Mouse (Mus musculus): Measurements from ENCODE around the gene Spef2. TPM values are rescaled to one million over a fixed set of nuclear protein-coding genes. Genes with fewer than 3 reads are reported as not detected.
"Not testable (repeated sequence)": the region's sequence is repeated elsewhere in the genome, so short reads cannot be mapped to it uniquely, and the experiment has no call there.

Gene Spef2
- total and polyA plus RNA-seq, 2 experiments from 2014 or later, result 1.6 to 2.3 TPM

DNA sequence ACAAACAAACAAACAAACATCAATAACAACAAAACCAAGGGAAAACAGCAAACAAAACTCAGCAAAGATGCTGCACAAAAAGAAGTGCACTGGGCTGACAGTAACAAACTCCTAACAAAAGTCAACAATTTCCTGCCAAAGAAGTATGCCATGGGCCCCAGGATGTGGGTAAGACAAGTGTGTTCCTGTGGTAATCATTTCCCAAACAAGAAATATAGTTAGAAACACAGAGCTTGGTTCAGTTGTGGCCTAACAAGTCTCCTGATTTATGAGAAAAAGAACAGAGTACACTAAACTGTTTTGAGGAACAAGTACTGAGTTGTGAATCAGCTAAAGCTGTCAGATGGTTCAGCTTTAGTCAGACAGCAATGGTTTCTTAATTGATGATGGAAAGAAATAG is 46.8 kb downstream of the Spef2 start:
- TF ChIP-seq CTCF (IDR thresholded peaks at IDR 0.05; ENCODE audit: low read depth), result no peak
- Histone ChIP-seq H3K9me3 (ENCODE audit: low read length) (no peaks in the 10 kb centered on the region), H3K4me2 (ENCODE audit: low read depth) (no peak overlapping the region), H3K27me3 (ENCODE audit: insufficient read depth, low read length) (no peaks in the 10 kb centered on the region), H3K4me1 (ENCODE audit: insufficient read depth) (no peaks in the 10 kb centered on the region), H3K9ac (no peak overlapping the region), H3K27ac (ENCODE audit: low read depth, low read length) (no peak overlapping the region), H3K36me3 (ENCODE audit: insufficient read depth) (no peaks in the 10 kb centered on the region), H3K4me3 (ENCODE audit: low read depth, low read length) (no peak overlapping the region)
- DNase-seq (no peak), ATAC-seq (no peak)

DNA sequence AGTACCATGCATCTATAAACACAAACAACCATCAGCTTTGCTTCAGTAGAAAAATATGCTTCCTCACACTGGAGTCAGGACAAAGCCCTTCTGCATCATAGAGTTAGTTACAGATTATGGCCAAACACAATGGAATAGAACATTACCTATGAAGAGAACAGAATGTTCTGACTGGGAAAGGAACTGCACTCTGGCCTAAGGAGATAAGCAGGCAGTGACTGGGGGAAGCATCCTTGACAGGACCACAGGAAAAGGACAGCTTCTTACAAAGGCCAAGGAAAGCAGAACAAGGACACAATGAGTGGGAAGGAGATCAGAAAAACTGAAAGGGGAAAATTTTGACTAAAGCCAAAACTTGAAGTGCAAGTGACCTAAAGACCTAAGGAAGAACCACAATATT is 56.9 kb downstream of the Spef2 start:
- no peaks in the 10 kb centered on the region for H3K27me3 ChIP-seq (ENCODE audit: insufficient read depth, low read length)
- no peaks in the 10 kb centered on the region for H3K9me3 ChIP-seq (ENCODE audit: low read length)
- no peaks in the 10 kb centered on the region for H3K36me3 ChIP-seq (ENCODE audit: insufficient read depth)
- no peak overlapping the region for H3K4me2 ChIP-seq (ENCODE audit: low read depth)
- no peak overlapping the region for H3K9ac ChIP-seq
- no peak overlapping the region for H3K27ac ChIP-seq (ENCODE audit: low read depth, low read length)
- ATAC-seq (no peak), DNase-seq (no peak)
- H3K4me1 ChIP-seq (ENCODE audit: insufficient read depth), result no peaks in the 10 kb centered on the region
- no peak overlapping the region for H3K4me3 ChIP-seq (ENCODE audit: low read depth, low read length)
- TF ChIP-seq CTCF (IDR thresholded peaks at IDR 0.05; ENCODE audit: low read depth), result no peak

DNA sequence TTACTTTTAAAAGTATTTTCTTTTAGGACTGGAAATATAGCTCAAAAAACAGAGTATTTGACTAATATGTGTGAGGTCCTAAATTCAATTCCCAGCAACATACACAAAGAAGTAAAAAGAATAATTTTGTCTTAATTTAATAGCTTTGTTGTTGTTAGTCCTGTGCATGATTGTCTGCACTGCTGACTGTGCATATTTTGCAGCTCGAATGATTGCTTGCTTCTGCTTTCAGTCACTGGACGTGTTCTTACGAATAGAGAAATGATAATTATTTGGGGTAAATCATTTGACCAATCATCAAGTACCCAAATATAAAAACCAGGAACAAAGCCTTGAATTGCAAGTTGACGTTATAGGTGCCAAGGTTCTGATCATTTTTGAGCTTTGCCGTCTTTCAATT is 57.8 kb downstream of the Spef2 start:
- H3K9ac ChIP-seq, result no peak overlapping the region

DNA sequence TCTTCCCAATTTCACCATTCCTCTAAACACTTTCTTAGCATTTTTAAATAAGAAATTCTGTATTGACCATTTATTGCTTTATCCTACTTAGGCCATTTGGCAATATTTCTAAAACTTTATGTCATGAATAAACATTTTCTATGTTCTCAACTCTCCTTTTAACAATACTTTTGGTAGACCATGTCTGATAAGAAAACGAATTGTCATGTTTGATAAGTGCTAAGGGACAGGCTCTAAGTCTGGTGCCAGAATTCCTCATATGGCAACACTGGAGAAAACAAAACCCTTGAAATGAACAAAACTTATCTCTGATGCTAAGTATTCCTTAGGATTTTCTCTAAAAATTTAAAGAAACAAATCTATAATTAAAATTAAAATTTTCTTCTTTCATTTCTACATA is 58.2 kb downstream of the Spef2 start:
- Histone ChIP-seq H3K27me3 (ENCODE audit: insufficient read depth, low read length) (no peaks in the 10 kb centered on the region), H3K4me3 (ENCODE audit: low read depth, low read length) (no peak overlapping the region), H3K27ac (ENCODE audit: low read depth, low read length) (no peak overlapping the region), H3K4me1 (ENCODE audit: insufficient read depth) (no peaks in the 10 kb centered on the region), H3K4me2 (ENCODE audit: low read depth) (no peak overlapping the region), H3K9me3 (ENCODE audit: low read length) (no peaks in the 10 kb centered on the region), H3K9ac (no peak overlapping the region), H3K36me3 (ENCODE audit: insufficient read depth) (no peaks in the 10 kb centered on the region)
- ATAC-seq, result no peak
- no peak for TF ChIP-seq CTCF (IDR thresholded peaks at IDR 0.05; ENCODE audit: low read depth)
- WGBS, result 70% methylated on average over 1 of the region's 1 CpGs
- DNase-seq, result no peak

More for the DNA sequence above, 57.8 kb downstream of the Spef2 start:
- DNase-seq (no peak), ATAC-seq (no peak)
- H3K27ac ChIP-seq (ENCODE audit: low read depth, low read length), result no peak overlapping the region
- no peaks in the 10 kb centered on the region for H3K36me3 ChIP-seq (ENCODE audit: insufficient read depth)
- H3K27me3 ChIP-seq (ENCODE audit: insufficient read depth, low read length), result no peaks in the 10 kb centered on the region
- no peaks in the 10 kb centered on the region for H3K9me3 ChIP-seq (ENCODE audit: low read length)
- no peaks in the 10 kb centered on the region for H3K4me1 ChIP-seq (ENCODE audit: insufficient read depth)
- H3K4me2 ChIP-seq (ENCODE audit: low read depth), result no peak overlapping the region
- 76% methylated on average over 5 of the region's 5 CpGs for WGBS
- no peak overlapping the region for H3K4me3 ChIP-seq (ENCODE audit: low read depth, low read length)
- TF ChIP-seq CTCF (IDR thresholded peaks at IDR 0.05; ENCODE audit: low read depth), result no peak

DNA sequence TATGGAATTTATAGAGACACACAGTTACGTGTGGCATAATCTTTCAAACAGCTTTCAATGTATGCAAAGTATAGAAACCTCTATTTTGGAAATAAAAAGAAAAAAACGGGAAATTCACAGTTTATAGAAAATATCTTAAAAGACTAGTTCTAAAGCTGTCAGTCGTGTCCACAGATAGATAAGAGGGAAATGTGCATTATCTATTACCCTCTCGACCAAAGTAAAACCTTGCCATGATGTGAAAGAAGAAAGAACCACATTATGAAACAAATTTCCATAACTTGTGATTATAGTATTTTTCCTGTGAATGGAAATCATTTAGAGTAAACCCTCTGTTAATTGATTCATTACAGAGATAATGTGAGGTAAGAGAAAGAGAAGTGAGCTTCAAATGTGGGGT is 65.2 kb downstream of the Spef2 start:
- Histone ChIP-seq H3K9ac (no peak overlapping the region), H3K4me3 (ENCODE audit: low read depth, low read length) (no peak overlapping the region), H3K4me2 (ENCODE audit: low read depth) (no peak overlapping the region), H3K27ac (ENCODE audit: low read depth, low read length) (no peak overlapping the region), H3K27me3 (ENCODE audit: insufficient read depth, low read length) (no peaks in the 10 kb centered on the region), H3K36me3 (ENCODE audit: insufficient read depth) (no peaks in the 10 kb centered on the region), H3K9me3 (ENCODE audit: low read length) (no peaks in the 10 kb centered on the region), H3K4me1 (ENCODE audit: insufficient read depth) (no peaks in the 10 kb centered on the region)
- ATAC-seq (no peak), DNase-seq (no peak)
- TF ChIP-seq CTCF (IDR thresholded peaks at IDR 0.05; ENCODE audit: low read depth), result no peak
- 83% methylated on average over 4 of the region's 4 CpGs for WGBS

DNA sequence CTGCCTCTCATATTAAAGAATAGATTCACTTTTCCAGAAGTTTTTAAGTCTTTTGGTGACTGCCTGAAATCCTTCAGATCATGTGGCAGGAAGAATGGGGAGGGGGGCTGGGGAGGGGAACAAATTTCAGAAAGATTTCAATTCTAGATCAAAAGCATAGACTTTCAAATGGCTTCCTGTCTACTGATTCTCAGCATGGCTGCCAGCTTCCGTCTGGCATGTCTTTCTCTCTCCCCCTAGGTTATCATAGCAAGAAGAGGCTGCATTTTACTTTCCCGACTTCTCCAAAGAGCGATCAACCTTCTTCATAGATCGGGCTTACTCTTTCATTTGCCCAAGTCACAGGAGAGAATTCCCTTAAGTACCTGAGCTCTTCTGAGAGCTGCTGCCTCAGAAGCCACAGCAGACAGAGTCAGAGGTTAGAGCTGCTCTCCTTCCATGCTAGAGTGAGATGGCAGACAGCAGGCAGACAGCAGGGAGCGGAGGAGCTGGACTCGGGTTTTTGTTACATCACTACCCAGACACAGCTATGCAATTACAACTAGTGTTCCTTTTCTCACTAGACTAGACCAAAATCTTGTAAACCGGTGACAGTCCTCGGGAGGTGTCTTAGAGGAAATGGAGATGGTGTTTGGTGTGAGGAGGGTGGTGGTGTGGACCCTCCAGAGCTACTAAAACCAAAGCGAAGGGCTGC is 71.2 kb downstream of the Spef2 start:
- no peak overlapping the region for H3K9ac ChIP-seq
- no peak overlapping the region for H3K27ac ChIP-seq (ENCODE audit: low read depth, low read length)
- ATAC-seq, result no peak
- 72% methylated on average over 9 of the region's 9 CpGs for WGBS
- no peak for DNase-seq
- no peaks in the 10 kb centered on the region for H3K9me3 ChIP-seq (ENCODE audit: low read length)
- TF ChIP-seq CTCF (IDR thresholded peaks at IDR 0.05; ENCODE audit: low read depth), result no peak
- no peaks in the 10 kb centered on the region for H3K4me1 ChIP-seq (ENCODE audit: insufficient read depth)
- no peaks in the 10 kb centered on the region for H3K36me3 ChIP-seq (ENCODE audit: insufficient read depth)
- H3K27me3 ChIP-seq (ENCODE audit: insufficient read depth, low read length), result no peaks in the 10 kb centered on the region
- no peak overlapping the region for H3K4me2 ChIP-seq (ENCODE audit: low read depth)
- no peak overlapping the region for H3K4me3 ChIP-seq (ENCODE audit: low read depth, low read length)

DNA sequence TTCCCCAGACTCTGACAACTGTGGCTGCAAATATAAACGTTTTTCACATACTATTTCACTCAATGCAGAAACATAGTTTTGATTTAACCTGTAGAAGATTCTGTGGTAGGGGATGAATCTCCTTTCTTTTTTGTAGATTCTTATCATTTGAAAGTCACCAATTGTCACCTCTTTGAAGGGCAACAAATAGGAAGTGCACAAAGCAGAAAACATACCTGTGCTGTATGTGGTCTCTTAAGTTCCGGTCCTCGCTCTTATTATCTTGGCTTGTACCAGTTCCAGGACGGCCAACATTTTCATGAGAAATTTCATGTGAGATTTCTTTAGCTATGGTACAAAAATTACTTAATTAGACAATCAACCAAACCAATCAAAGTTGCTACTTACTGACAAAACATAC is 80.1 kb downstream of the Spef2 start:
- 93% methylated on average over 4 of the region's 4 CpGs for WGBS
- Histone ChIP-seq H3K4me2 (ENCODE audit: low read depth) (no peak overlapping the region), H3K27ac (ENCODE audit: low read depth, low read length) (no peak overlapping the region), H3K36me3 (ENCODE audit: insufficient read depth) (no peaks in the 10 kb centered on the region), H3K9ac (no peak overlapping the region), H3K4me1 (ENCODE audit: insufficient read depth) (no peaks in the 10 kb centered on the region), H3K9me3 (ENCODE audit: low read length) (no peaks in the 10 kb centered on the region), H3K4me3 (ENCODE audit: low read depth, low read length) (no peak overlapping the region), H3K27me3 (ENCODE audit: insufficient read depth, low read length) (no peaks in the 10 kb centered on the region)
- TF ChIP-seq CTCF (IDR thresholded peaks at IDR 0.05; ENCODE audit: low read depth), result no peak
- DNase-seq (no peak), ATAC-seq (no peak)

DNA sequence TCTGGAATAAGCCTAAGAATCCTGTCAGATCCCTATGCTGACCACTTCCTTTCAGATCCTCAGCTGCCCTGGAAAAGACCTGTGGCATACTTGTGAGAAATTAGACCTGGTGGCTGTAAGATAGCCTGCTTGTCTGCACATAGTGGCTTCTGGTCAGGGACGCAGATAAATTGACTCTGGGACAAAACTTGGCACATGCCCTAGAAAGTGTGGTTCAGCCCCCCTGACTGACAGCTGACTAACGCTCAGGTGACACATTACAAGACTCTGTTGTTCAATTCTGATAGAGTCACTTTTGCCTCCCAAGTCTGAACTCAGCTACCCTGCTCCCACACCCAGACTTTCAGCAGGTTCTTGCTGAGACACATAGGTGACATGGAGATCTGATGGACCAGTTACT is 83.7 kb downstream of the Spef2 start:
- H3K27ac ChIP-seq (ENCODE audit: low read depth, low read length); H3K4me2 ChIP-seq (ENCODE audit: low read depth); H3K36me3 ChIP-seq (ENCODE audit: insufficient read depth); ATAC-seq; H3K27me3 ChIP-seq (ENCODE audit: insufficient read depth, low read length); H3K9me3 ChIP-seq (ENCODE audit: low read length); H3K4me1 ChIP-seq (ENCODE audit: insufficient read depth); H3K4me3 ChIP-seq (ENCODE audit: low read depth, low read length); H3K9ac ChIP-seq; DNase-seq: not testable (repeated sequence)
- 81% methylated on average over 2 of the region's 2 CpGs for WGBS

Measured in forebrain, postnatal 0 days (tissue).